ENCODE assay signal across 9 mouse cellular contexts in genomic region chr6:145120787-145121589, GRCm38 (mm10). TPM values are rescaled to one million over a fixed set of nuclear protein-coding genes. Genes with fewer than 3 reads are reported as not detected.
DNase-seq lines count a peak whose midpoint lies in the region; ATAC-seq and TF ChIP-seq lines count a peak whose summit lies in the region.
"Had no signal": no experiment of that assay in that cellular context is flagged by ENCODE, and none has a peak within 500 bp of the region (broad histone marks: within the 10 kb centered on the region; RNA-seq: fewer than 3 reads in every experiment).

No protein-coding gene starts in this region.

- H3K4me3 ChIP-seq in kidney, embryonic 16.5 days (ENCODE audit: low read length), result no peak overlapping the region
- no peak overlapping the region for H3K4me3 ChIP-seq in kidney, embryonic 14.5 days (ENCODE audit: low read length)
- peak overlapping the region; percentile 66 to 80 (median 68) for H3K4me3 ChIP-seq in CH12.LX (replicated peaks in 1 of 3; ENCODE audit: low read depth in 2 of 3, low read length in 2 of 3, poor library complexity in 1 of 3)
- H3K4me3 ChIP-seq in embryonic facial prominence, embryonic 14.5 days (ENCODE audit: low read depth, low read length), result no peak overlapping the region
- peak overlapping the region; percentile 43; the same call in 1 of the 2 replicates for H3K4me3 ChIP-seq in liver, embryonic 11.5 days (ENCODE audit: low read depth, low read length)
- no peak overlapping the region for H3K4me3 ChIP-seq in forebrain, embryonic 16.5 days (replicated peaks; ENCODE audit: low read length)
- H3K4me3 ChIP-seq: limb, embryonic 13.5 days had no signal

- no peak for TF ChIP-seq CTCF in CH12.LX (conservative IDR thresholded peaks at IDR 0.05 in 1 of 2, IDR thresholded peaks at IDR 0.05 in 1 of 2; ENCODE audit: low read depth in 2 of 2, low read length in 2 of 2)

- 32% methylated on average over 18 of the region's 18 CpGs for WGBS in kidney, embryonic 16.5 days
- WGBS in kidney, embryonic 14.5 days, result 35% methylated on average over 18 of the region's 18 CpGs
- 35% methylated on average over 18 of the region's 18 CpGs for WGBS in embryonic facial prominence, embryonic 14.5 days
- 17% methylated on average over 18 of the region's 18 CpGs for WGBS in liver, embryonic 11.5 days
- 59% methylated on average over 18 of the region's 18 CpGs for WGBS in forebrain, embryonic 16.5 days

- no peak for ATAC-seq in kidney, embryonic 16.5 days (ENCODE audit: low FRiP score, low TSS enrichment)
- no peak for ATAC-seq in kidney, embryonic 14.5 days (ENCODE audit: low FRiP score, low TSS enrichment)
- no peak for ATAC-seq in embryonic facial prominence, embryonic 14.5 days (ENCODE audit: low read depth)
- ATAC-seq in liver, embryonic 11.5 days (replicated peaks; ENCODE audit: low FRiP score), result 0 out of 2 replicates have a peak, but pooled peaks have one; percentile 8
- no peak for ATAC-seq in forebrain, embryonic 16.5 days

- H3K27me3 ChIP-seq in kidney, embryonic 16.5 days (ENCODE audit: insufficient read depth, low read length), result no peaks in the 10 kb centered on the region
- H3K27me3 ChIP-seq in kidney, embryonic 14.5 days (ENCODE audit: control insufficient read depth, insufficient read depth, low read length), result no peaks in the 10 kb centered on the region
- no peaks in the 10 kb centered on the region for H3K27me3 ChIP-seq in CH12.LX (replicated peaks)
- no peaks in the 10 kb centered on the region for H3K27me3 ChIP-seq in embryonic facial prominence, embryonic 14.5 days (replicated peaks; ENCODE audit: control insufficient read depth, insufficient read depth, low read length)
- no peaks in the 10 kb centered on the region for H3K27me3 ChIP-seq in liver, embryonic 11.5 days (replicated peaks; ENCODE audit: control insufficient read depth, insufficient read depth, low read length)
- H3K27me3 ChIP-seq in forebrain, embryonic 16.5 days (replicated peaks; ENCODE audit: control insufficient read depth, insufficient read depth, low read length), result no peaks in the 10 kb centered on the region
- H3K27me3 ChIP-seq: limb, embryonic 13.5 days had no signal

- in situ Hi-C loops in CH12.LX (cut with MboI; ENCODE audit: low pct_ligation_motif_present, low pct_unique_long_range_greater_than_20kb, low sequenced_read_pairs), result no loop called here

- dilution Hi-C loops in CH12.LX (cut with MboI; ENCODE audit: extremely low pct_ligation_motif_present, extremely low pct_unique_long_range_greater_than_20kb, low sequenced_read_pairs), result no loop called here

- peak; percentile 80 for DNase-seq in CH12.LX (ENCODE audit: extremely low read depth)
- no peak for DNase-seq in embryonic facial prominence, embryonic 14.5 days (ENCODE audit: low spot score)
- no peak for DNase-seq in liver, embryonic 11.5 days (ENCODE audit: low spot score)
- DNase-seq in thymus, postnatal 10 days (ENCODE audit: low spot score in 2 of 2), result peak; percentile 70 to 71
- no peak for DNase-seq in gastrocnemius, postnatal 10 days

- TF ChIP-seq EP300 in CH12.LX (IDR thresholded peaks at IDR 0.05; ENCODE audit: low read length), result peak; percentile 79

- H3K4me1 ChIP-seq in kidney, embryonic 16.5 days (ENCODE audit: insufficient read depth, low read length), result peaks cover 27% of the 10 kb centered on the region
- peaks cover 6% of the 10 kb centered on the region; the same call in 1 of the 2 replicates for H3K4me1 ChIP-seq in kidney, embryonic 14.5 days (ENCODE audit: control insufficient read depth, insufficient read depth, low read length)
- peaks cover 23 to 50% of the 10 kb centered on the region in 2 experiments for H3K4me1 ChIP-seq in CH12.LX (ENCODE audit: control insufficient read depth in 1 of 2, insufficient read depth in 2 of 2)
- H3K4me1 ChIP-seq in embryonic facial prominence, embryonic 14.5 days (ENCODE audit: control insufficient read depth, insufficient read depth, low read length), result peaks cover 3% of the 10 kb centered on the region; the same call in 1 of the 2 replicates
- peaks cover 55% of the 10 kb centered on the region for H3K4me1 ChIP-seq in liver, embryonic 11.5 days (replicated peaks; ENCODE audit: control insufficient read depth, insufficient read depth, low read length)
- H3K4me1 ChIP-seq in forebrain, embryonic 16.5 days (replicated peaks; ENCODE audit: control insufficient read depth, insufficient read depth, low read length), result peaks cover 9% of the 10 kb centered on the region

- no peaks in the 10 kb centered on the region for H3K9me3 ChIP-seq in kidney, embryonic 16.5 days (ENCODE audit: low read length)
- no peaks in the 10 kb centered on the region for H3K9me3 ChIP-seq in kidney, embryonic 14.5 days (ENCODE audit: control insufficient read depth, low read length)
- H3K9me3 ChIP-seq in CH12.LX (replicated peaks; ENCODE audit: low read length), result peaks cover 5% of the 10 kb centered on the region
- no peaks in the 10 kb centered on the region for H3K9me3 ChIP-seq in embryonic facial prominence, embryonic 14.5 days (ENCODE audit: control insufficient read depth, low read length)
- H3K9me3 ChIP-seq in liver, embryonic 11.5 days (ENCODE audit: control insufficient read depth, low read length), result no peaks in the 10 kb centered on the region
- no peaks in the 10 kb centered on the region for H3K9me3 ChIP-seq in forebrain, embryonic 16.5 days (ENCODE audit: control insufficient read depth, low read length)
- H3K9me3 ChIP-seq: limb, embryonic 13.5 days had no signal

- no peaks in the 10 kb centered on the region for H3K36me3 ChIP-seq in kidney, embryonic 16.5 days (ENCODE audit: insufficient read depth, low read length)
- H3K36me3 ChIP-seq in kidney, embryonic 14.5 days (ENCODE audit: control insufficient read depth, insufficient read depth, low read length), result no peaks in the 10 kb centered on the region
- peaks cover 0 to 18% of the 10 kb centered on the region in 2 experiments for H3K36me3 ChIP-seq in CH12.LX (replicated peaks in 1 of 2; ENCODE audit: control insufficient read depth in 1 of 2, insufficient read depth in 1 of 2, low read length in 1 of 2)
- no peaks in the 10 kb centered on the region for H3K36me3 ChIP-seq in embryonic facial prominence, embryonic 14.5 days (ENCODE audit: control insufficient read depth, insufficient read depth, low read length)
- H3K36me3 ChIP-seq in liver, embryonic 11.5 days (ENCODE audit: control insufficient read depth, insufficient read depth, low read length), result no peaks in the 10 kb centered on the region
- H3K36me3 ChIP-seq in forebrain, embryonic 16.5 days (ENCODE audit: control insufficient read depth, insufficient read depth), result no peaks in the 10 kb centered on the region
- H3K36me3 ChIP-seq: limb, embryonic 13.5 days had no signal

- no peak overlapping the region for H3K9ac ChIP-seq in kidney, embryonic 16.5 days (replicated peaks; ENCODE audit: low read length)
- H3K9ac ChIP-seq in kidney, embryonic 14.5 days (ENCODE audit: low read depth, low read length), result no peak overlapping the region
- peak overlapping the region; percentile 79 for H3K9ac ChIP-seq in CH12.LX (ENCODE audit: insufficient read depth, low read depth)
- H3K9ac ChIP-seq in embryonic facial prominence, embryonic 14.5 days (ENCODE audit: low read depth, low read length), result no peak overlapping the region
- peak overlapping the region; percentile 59 for H3K9ac ChIP-seq in liver, embryonic 11.5 days (ENCODE audit: low read depth, low read length)
- no peak overlapping the region for H3K9ac ChIP-seq in forebrain, embryonic 16.5 days (replicated peaks; ENCODE audit: low read depth, low read length)
- H3K9ac ChIP-seq: limb, embryonic 13.5 days had no signal

- peaks cover 32% of the 10 kb centered on the region for H3K79me2 ChIP-seq in CH12.LX (replicated peaks; ENCODE audit: control insufficient read depth, extremely low read depth, insufficient read depth, poor library complexity, severe bottlenecking)

- H3K4me2 ChIP-seq in kidney, embryonic 16.5 days (replicated peaks; ENCODE audit: low read depth, low read length), result peak overlapping the region; percentile 13; the same call in 1 of the 2 replicates
- H3K4me2 ChIP-seq in kidney, embryonic 14.5 days (replicated peaks; ENCODE audit: low read depth, low read length), result no peak overlapping the region
- peak overlapping the region; percentile 100 for H3K4me2 ChIP-seq in CH12.LX (ENCODE audit: insufficient read depth, low read depth, poor library complexity, severe bottlenecking)
- 0 out of 2 replicates have a peak overlapping the region, but pooled peaks have one; percentile 23 for H3K4me2 ChIP-seq in embryonic facial prominence, embryonic 14.5 days (ENCODE audit: low read depth, low read length)
- peak overlapping the region; percentile 59 for H3K4me2 ChIP-seq in liver, embryonic 11.5 days
- H3K4me2 ChIP-seq in forebrain, embryonic 16.5 days (ENCODE audit: low read length), result no peak overlapping the region

- TF ChIP-seq POLR2A in CH12.LX (IDR thresholded peaks at IDR 0.05; ENCODE audit: low read depth, low read length), result no peak; the same call in none of the 2 replicates

- no peak overlapping the region for H3K27ac ChIP-seq in kidney, embryonic 16.5 days (ENCODE audit: low read length)
- no peak overlapping the region for H3K27ac ChIP-seq in kidney, embryonic 14.5 days (ENCODE audit: low read depth, low read length)
- peak overlapping the region; percentile 87 for H3K27ac ChIP-seq in CH12.LX (ENCODE audit: insufficient read depth, low read depth)
- H3K27ac ChIP-seq in embryonic facial prominence, embryonic 14.5 days (replicated peaks; ENCODE audit: low read depth, low read length), result peak overlapping the region; percentile 39; the same call in 1 of the 2 replicates
- H3K27ac ChIP-seq in liver, embryonic 11.5 days (ENCODE audit: low read depth, low read length), result peak overlapping the region; percentile 86
- H3K27ac ChIP-seq in forebrain, embryonic 16.5 days (ENCODE audit: low read length), result no peak overlapping the region
- H3K27ac ChIP-seq: limb, embryonic 13.5 days had no signal

- no peak; the same call in 1 of the 2 replicates for TF ChIP-seq RAD21 in CH12.LX (IDR thresholded peaks at IDR 0.05; ENCODE audit: low read depth, low read length)

RNA-seq across cellular contexts. Expression of gene Lrmp, which starts 5.5 kb away (rescaled TPM):
- 1.2 and 1.8 TPM in 2 replicates for polyA plus RNA-seq in kidney, embryonic 16.5 days (2015; fragmentation: Nextera tagmentation; extraction: Ambion mirVana)
- 1.0 and 1.3 TPM in 2 replicates for polyA plus RNA-seq in kidney, embryonic 14.5 days (2014; fragmentation: Nextera tagmentation; extraction: Ambion mirVana)
- total RNA-seq in CH12.LX (2012; rRNA removed) (92.3 and 102 TPM in 2 replicates), CH12.LX (2014; rRNA removed) (155 and 171 TPM in 2 replicates)
- 163 and 180 TPM in 2 replicates for polyA plus RNA-seq in CH12.LX (2012; ENCODE audit: insufficient read length, low read depth)
- 4.1 and 4.7 TPM in 2 replicates for polyA plus RNA-seq in embryonic facial prominence, embryonic 14.5 days (2014; fragmentation: Nextera tagmentation; extraction: Ambion mirVana)
- polyA plus RNA-seq in liver, embryonic 11.5 days (2014; fragmentation: Nextera tagmentation; extraction: Ambion mirVana), result 27.1 and 28.8 TPM in 2 replicates
- 1 to 10 TPM; 1.2 to 4.1 TPM for total RNA-seq in gastrocnemius, postnatal 10 days (2021)
- polyA plus RNA-seq in forebrain, embryonic 16.5 days (2015; fragmentation: Nextera tagmentation; extraction: Ambion mirVana), result 0.35 and 0.82 TPM in 2 replicates

RNA-seq across cellular contexts. Expression of gene Bcat1, which starts 45.0 kb away (rescaled TPM):
- 7.1 and 9.2 TPM in 2 replicates for polyA plus RNA-seq in kidney, embryonic 16.5 days (2015; fragmentation: Nextera tagmentation; extraction: Ambion mirVana)
- polyA plus RNA-seq in kidney, embryonic 14.5 days (2014; fragmentation: Nextera tagmentation; extraction: Ambion mirVana), result 6.5 and 8.6 TPM in 2 replicates
- total RNA-seq in CH12.LX (2012; rRNA removed), result 129 and 141 TPM in 2 replicates
- 176 and 199 TPM in 2 replicates for total RNA-seq in CH12.LX (2014; rRNA removed)
- 157 and 176 TPM in 2 replicates for polyA plus RNA-seq in CH12.LX (2012; ENCODE audit: insufficient read length, low read depth)
- 34.7 and 36.0 TPM in 2 replicates for polyA plus RNA-seq in embryonic facial prominence, embryonic 14.5 days (2014; fragmentation: Nextera tagmentation; extraction: Ambion mirVana)
- polyA plus RNA-seq in liver, embryonic 11.5 days (2014; fragmentation: Nextera tagmentation; extraction: Ambion mirVana), result 5.0 and 6.0 TPM in 2 replicates
- total RNA-seq in gastrocnemius, postnatal 10 days (2021), result 10 to 100 TPM; 12.3 to 16.6 TPM
- polyA plus RNA-seq in forebrain, embryonic 16.5 days (2015; fragmentation: Nextera tagmentation; extraction: Ambion mirVana), result 108 and 110 TPM in 2 replicates

Comparison
In these comparisons a context has a peak if more than half of its experiments do, and no peak if none do; other contexts are left out.
1. H3K4me2 ChIP-seq: peak in kidney, embryonic 16.5 days (single experiment), CH12.LX (single experiment), embryonic facial prominence, embryonic 14.5 days (single experiment) and liver, embryonic 11.5 days (single experiment); none in kidney, embryonic 14.5 days (single experiment) and forebrain, embryonic 16.5 days (single experiment).
2. H3K27ac ChIP-seq: peak in CH12.LX (single experiment), embryonic facial prominence, embryonic 14.5 days (single experiment) and liver, embryonic 11.5 days (single experiment); none in kidney, embryonic 16.5 days (single experiment), kidney, embryonic 14.5 days (single experiment) and forebrain, embryonic 16.5 days (single experiment).
3. H3K4me3 ChIP-seq: peak in CH12.LX (3 of 3) and liver, embryonic 11.5 days (single experiment); none in kidney, embryonic 16.5 days (single experiment), kidney, embryonic 14.5 days (single experiment), embryonic facial prominence, embryonic 14.5 days (single experiment) and forebrain, embryonic 16.5 days (single experiment).
4. H3K9ac ChIP-seq: peak in CH12.LX (single experiment) and liver, embryonic 11.5 days (single experiment); none in kidney, embryonic 16.5 days (single experiment), kidney, embryonic 14.5 days (single experiment), embryonic facial prominence, embryonic 14.5 days (single experiment) and forebrain, embryonic 16.5 days (single experiment).
5. DNase-seq: peak in CH12.LX (single experiment) and thymus, postnatal 10 days (2 of 2); none in embryonic facial prominence, embryonic 14.5 days (single experiment), liver, embryonic 11.5 days (single experiment) and gastrocnemius, postnatal 10 days (single experiment).